Mouse (Mus musculus) thymus, adult 2 months (tissue): ENCODE measurements around the gene Fam171a2. TPM values are rescaled to one million over a fixed set of nuclear protein-coding genes. Genes with fewer than 3 reads are reported as not detected.

Experiments
- DNase-seq: peaks from one replicate; pipeline ENCODE4 v3.0.0; 2021
- H3K27ac ChIP-seq: fragments of 200-500 bp; 2 replicates; pipeline ENCODE4 v1.5.1; 2012; ENCODE audit warnings: low read length, control low read depth; ENCODE audit not compliant: control insufficient read depth, insufficient read depth
- H3K27me3 ChIP-seq: fragments of 200-500 bp; 2 replicates; pipeline ENCODE4 v1.6.1; 2012; ENCODE audit warnings: mild to moderate bottlenecking, low read length, moderate library complexity, mixed read lengths; ENCODE audit not compliant: control insufficient read depth, insufficient read depth
- H3K36me3 ChIP-seq: fragments of 200-500 bp; 2 replicates; pipeline ENCODE4 v1.6.1; 2012; ENCODE audit warnings: mild to moderate bottlenecking, low read length, moderate library complexity; ENCODE audit not compliant: control insufficient read depth, insufficient read depth
- H3K4me1 ChIP-seq: fragments of 200-500 bp; replicated peaks from 2 replicates; pipeline ENCODE4 v1.6.1; 2012; ENCODE audit warnings: low read length; ENCODE audit not compliant: control insufficient read depth, insufficient read depth
- H3K4me3 ChIP-seq: fragments of 200-500 bp; 2 replicates; pipeline ENCODE4 v1.5.1; 2012; ENCODE audit warnings: mild to moderate bottlenecking, low read length, control low read depth, moderate library complexity; ENCODE audit not compliant: control insufficient read depth, insufficient read depth
- CTCF ChIP-seq: fragments of 200-500 bp; IDR thresholded peaks from 2 replicates; pipeline ENCODE4 v1.5.1; 2012; ENCODE audit warnings: mild to moderate bottlenecking, control low read depth, low read length, moderate library complexity, borderline replicate concordance; ENCODE audit not compliant: control insufficient read depth, poor library complexity, insufficient read depth; ENCODE audit errors: extremely low read depth
- POLR2A ChIP-seq: fragments of 200-500 bp; IDR thresholded peaks from 2 replicates; pipeline ENCODE4 v1.6.1; 2012; ENCODE audit warnings: mild to moderate bottlenecking, low read length, control low read depth, moderate library complexity; ENCODE audit not compliant: control insufficient read depth, poor library complexity, insufficient read depth; ENCODE audit errors: extremely low read depth
- WGBS: fragments of 180-500 bp; shearing (Covaris S2); methylation state at CpG from one replicate; pipeline ENCODE4 v1.1.7; 2018; 5-methylcytosine and 5-hydroxymethylcytosine counted together
- polyA plus RNA-seq: library from polyadenylated mRNA; depleted of rRNA; stranded (reverse); fragments of >200 nt; gene quantifications from 2 replicates; pipeline ENCODE4 v1.2.3, GENCODE M21; 2012; rRNA removed

Fam171a2 gene
- polyA plus RNA-seq, result 2.6 and 4.7 TPM in 2 replicates

DNA sequence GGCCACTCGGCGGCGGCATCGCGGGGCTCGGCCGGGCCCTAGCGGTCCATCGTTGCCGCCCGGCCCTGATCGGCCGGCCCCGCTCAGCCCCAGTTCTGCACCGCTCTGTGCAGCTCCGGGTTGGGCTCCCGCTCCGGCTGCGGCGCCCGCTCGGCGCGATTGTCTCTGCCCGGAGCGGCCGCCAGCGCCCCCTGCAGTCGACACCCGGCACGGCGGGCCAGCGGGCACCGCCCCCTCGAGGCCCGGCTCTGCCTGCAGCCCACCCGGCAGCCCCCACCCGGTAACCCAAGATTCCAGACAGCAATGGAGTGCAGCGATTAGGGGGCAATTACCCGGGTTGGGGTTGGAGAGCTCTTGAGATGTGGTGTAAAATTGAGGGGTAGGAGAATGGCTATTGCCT, at the start of gene Fam171a2:
TSS of gene Fam171a2 (minus strand) at position 186 of the 400 bp plus-strand sequence.
- Histone ChIP-seq H3K27me3 (peaks cover 12% of the 10 kb centered on the region; the same call in 1 of the 2 replicates), H3K4me3 (peak within 1 kb of the TSS; percentile 41), H3K36me3 (no peaks in the 10 kb centered on the region), H3K4me1 (peaks cover 7% of the 10 kb centered on the region), H3K27ac (no peak within 1 kb of the TSS)
- peak; percentile 94 for TF ChIP-seq CTCF
- TF ChIP-seq POLR2A, result no peak
- under 1% methylated on average over 40 of the region's 40 CpGs for WGBS
- DNase-seq, result peak; percentile 84

DNA sequence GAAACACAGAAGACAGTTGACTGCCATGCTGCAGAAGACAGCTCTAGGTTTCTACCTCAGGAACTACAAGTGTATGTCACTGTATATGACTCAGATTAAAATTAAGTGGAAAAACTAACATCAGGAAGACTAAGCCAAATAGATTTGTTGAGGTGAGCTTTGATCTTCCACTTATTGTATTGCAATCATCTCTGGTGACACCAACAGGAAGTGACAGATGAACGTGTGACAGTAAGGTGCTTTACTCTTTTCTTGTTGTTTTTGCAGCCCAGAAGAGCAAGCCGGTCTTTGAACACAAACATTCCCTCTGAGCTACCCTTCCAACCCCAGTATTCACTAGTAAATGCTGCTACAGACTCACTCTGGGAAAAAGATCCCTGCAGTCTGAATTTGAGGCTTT, 49.2 kb upstream of the Fam171a2 start:
- WGBS, result 57% methylated on average over 2 of the region's 2 CpGs
- no peaks in the 10 kb centered on the region for H3K27me3 ChIP-seq
- H3K36me3 ChIP-seq, result peaks cover 45% of the 10 kb centered on the region
- no peak for DNase-seq
- no peaks in the 10 kb centered on the region for H3K4me1 ChIP-seq
- no peak overlapping the region for H3K27ac ChIP-seq
- TF ChIP-seq POLR2A (no peak), CTCF (no peak)
- no peak overlapping the region for H3K4me3 ChIP-seq

DNA sequence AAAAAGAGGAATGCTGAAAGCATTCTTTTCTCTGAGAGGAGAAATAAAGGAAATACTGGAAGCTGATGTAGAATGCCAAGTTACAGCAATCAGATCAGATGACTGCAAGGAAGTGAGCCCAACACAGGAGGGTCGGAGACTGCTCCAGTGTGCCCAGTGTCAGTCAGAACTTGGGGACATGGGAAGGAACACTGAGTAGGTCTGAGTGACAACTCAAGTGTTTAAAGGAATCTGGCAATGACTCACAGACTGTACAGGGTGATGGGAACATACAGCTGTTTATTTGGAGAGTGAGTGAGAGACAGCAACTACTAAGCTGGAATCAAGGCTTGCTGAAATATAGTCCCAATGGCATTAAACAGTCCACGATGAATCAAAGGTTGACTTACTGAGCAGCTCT, 48.7 kb upstream of the Fam171a2 start:
- DNase-seq, result no peak
- TF ChIP-seq CTCF (no peak), POLR2A (no peak)
- 87% methylated on average over 2 of the region's 2 CpGs for WGBS
- Histone ChIP-seq H3K4me3 (no peak overlapping the region), H3K4me1 (no peaks in the 10 kb centered on the region), H3K36me3 (peaks cover 40% of the 10 kb centered on the region), H3K27me3 (no peaks in the 10 kb centered on the region), H3K27ac (no peak overlapping the region)

DNA sequence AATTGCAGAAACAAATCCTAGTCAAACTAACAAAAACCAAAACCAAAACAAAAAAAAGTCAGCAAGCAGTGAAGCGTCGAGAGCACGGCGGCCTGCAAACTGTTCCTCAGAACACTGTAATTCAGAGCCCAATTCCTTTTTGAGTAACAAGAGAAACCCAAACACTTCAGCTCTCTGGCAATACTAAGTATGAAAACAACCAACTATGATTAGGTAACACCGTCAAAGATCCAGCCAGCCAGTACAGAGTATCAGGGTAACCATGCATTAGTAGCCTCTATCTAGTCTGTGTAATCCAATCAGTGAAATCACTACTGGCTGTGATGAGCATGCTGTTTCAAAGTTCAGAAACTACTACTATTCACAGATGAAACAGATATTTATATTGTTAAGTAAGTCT, 48.3 kb upstream of the Fam171a2 start:
- no peak overlapping the region for H3K4me3 ChIP-seq
- WGBS, result 97% methylated on average over 5 of the region's 5 CpGs
- no peak for TF ChIP-seq CTCF
- TF ChIP-seq POLR2A, result no peak
- H3K36me3 ChIP-seq, result peaks cover 36% of the 10 kb centered on the region
- H3K27me3 ChIP-seq, result no peaks in the 10 kb centered on the region
- no peak overlapping the region for H3K27ac ChIP-seq
- H3K4me1 ChIP-seq, result no peaks in the 10 kb centered on the region
- no peak for DNase-seq

DNA sequence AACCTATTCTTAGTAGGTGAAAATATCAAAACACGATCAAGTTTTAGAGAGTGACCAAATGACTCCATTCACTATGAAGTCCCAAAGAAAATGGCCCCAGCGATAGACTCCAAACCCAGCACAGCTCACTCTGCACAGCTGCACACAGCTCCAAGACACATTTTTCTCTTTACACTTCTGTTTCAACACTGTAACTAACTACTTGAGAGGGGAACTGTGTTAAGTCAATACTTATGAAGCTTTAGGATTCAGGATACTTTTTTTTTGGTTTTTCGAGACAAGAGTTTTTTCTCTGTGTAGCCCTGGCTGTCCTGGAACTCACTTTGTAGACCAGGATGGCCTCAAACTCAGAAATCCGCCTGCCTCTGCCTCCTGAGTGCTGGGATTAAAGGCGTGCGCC, 47.6 kb upstream of the Fam171a2 start:
- no peak for DNase-seq
- Histone ChIP-seq H3K27ac (no peak overlapping the region), H3K27me3 (no peaks in the 10 kb centered on the region), H3K4me3 (no peak overlapping the region), H3K4me1 (no peaks in the 10 kb centered on the region), H3K36me3 (peaks cover 31% of the 10 kb centered on the region)
- WGBS, result 98% methylated on average over 6 of the region's 6 CpGs
- TF ChIP-seq CTCF (no peak), POLR2A (no peak)

DNA sequence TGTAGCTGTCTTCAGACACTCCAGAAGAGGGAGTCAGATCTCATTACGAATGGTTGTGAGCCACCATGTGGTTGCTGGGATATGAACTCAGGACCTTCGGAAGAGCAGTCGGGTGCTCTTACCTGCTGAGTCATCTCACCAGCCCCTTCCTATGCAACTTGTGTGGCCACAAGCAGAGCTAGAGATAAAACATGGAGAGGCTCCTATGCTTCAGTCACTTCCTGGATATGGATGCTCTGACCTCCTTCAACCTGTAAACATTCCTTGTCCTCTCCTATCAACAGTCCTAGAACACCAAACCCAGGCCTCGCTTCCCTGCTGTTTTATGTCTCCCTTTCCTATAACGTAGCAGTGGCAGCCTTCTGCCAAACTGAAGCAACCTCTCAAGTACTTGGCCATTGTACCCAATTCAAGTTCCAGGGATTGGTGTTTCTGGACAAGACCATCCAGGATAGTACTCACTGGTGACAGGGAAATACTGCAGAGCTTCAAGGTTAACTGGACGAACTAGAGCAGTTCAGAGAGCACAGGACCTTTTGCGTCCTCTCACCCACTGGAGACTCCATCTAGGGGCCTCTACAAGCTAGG, 46.7 kb upstream of the Fam171a2 start:
- H3K36me3 ChIP-seq, result peaks cover 21% of the 10 kb centered on the region

DNA sequence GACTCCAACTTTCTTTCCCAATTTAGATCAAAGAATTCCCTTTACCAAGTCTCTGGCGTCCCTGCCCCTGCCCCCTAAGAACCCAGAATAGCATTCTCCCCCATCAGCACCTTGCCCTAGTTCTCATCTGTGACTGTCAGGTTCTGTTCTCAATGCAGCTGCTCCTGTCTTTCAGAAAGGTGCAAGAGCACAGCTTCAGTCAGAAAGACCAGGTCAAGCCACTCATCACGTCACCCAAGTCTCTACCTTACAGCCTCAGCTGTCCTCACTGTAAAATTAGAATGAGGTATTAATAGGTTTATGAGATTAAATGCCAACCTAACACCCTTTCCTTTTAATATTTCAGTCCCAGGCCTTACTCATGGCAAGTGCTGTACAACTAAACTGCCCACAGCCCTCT, 45.8 kb upstream of the Fam171a2 start:
- Histone ChIP-seq H3K4me3 (no peak overlapping the region), H3K27me3 (no peaks in the 10 kb centered on the region), H3K27ac (no peak overlapping the region), H3K4me1 (no peaks in the 10 kb centered on the region), H3K36me3 (peaks cover 13% of the 10 kb centered on the region)
- TF ChIP-seq POLR2A (no peak), CTCF (no peak)
- WGBS, result 98% methylated on average over 2 of the region's 2 CpGs
- no peak for DNase-seq

More for the DNA sequence above, 46.7 kb upstream of the Fam171a2 start:
- Histone ChIP-seq H3K4me3 (no peak overlapping the region), H3K4me1 (no peaks in the 10 kb centered on the region), H3K27me3 (no peaks in the 10 kb centered on the region), H3K27ac (no peak overlapping the region)
- TF ChIP-seq CTCF, result no peak
- no peak for TF ChIP-seq POLR2A
- 91% methylated on average over 7 of the region's 7 CpGs for WGBS
- DNase-seq, result no peak
